Mouse (Mus musculus) heart, postnatal 0 days (tissue): Measurements from ENCODE around the gene Cdk5rap1. TPM values are rescaled to one million over a fixed set of nuclear protein-coding genes. Genes with fewer than 3 reads are reported as not detected.
A peak's percentile ranks its signal among the peaks of the same experiment; 100 is the strongest.

Source experiments
- ATAC-seq: fragments of 200-750 bp; cut with Nextera tagmentation; 2 replicates; pipeline ENCODE4 v1.8.0; 2017; ENCODE audit warnings: low read depth, moderate number of reproducible peaks, moderate library complexity; ENCODE audit not compliant: insufficient read depth
- DNase-seq: peaks from one replicate; pipeline ENCODE4 v3.0.0-alpha.2; 2016; ENCODE audit warnings: low spot score
- H3K27ac ChIP-seq: fragments of 300-500 bp; sonication (generic); 2 replicates; pipeline ENCODE4 v1.5.1; 2014; ENCODE audit warnings: low read depth, mild to moderate bottlenecking
- H3K27me3 ChIP-seq: fragments of 300-500 bp; sonication (generic); 2 replicates; pipeline ENCODE4 v1.6.1; 2014; ENCODE audit warnings: low read length, mixed read lengths; ENCODE audit not compliant: control insufficient read depth, insufficient read depth
- H3K36me3 ChIP-seq: fragments of 300-500 bp; sonication (generic); replicated peaks from 2 replicates; pipeline ENCODE4 v1.6.1; 2014; ENCODE audit warnings: low read length, mixed read lengths; ENCODE audit not compliant: control insufficient read depth, insufficient read depth
- H3K4me1 ChIP-seq: fragments of 300-500 bp; sonication (generic); 2 replicates; pipeline ENCODE4 v1.6.1; 2014; ENCODE audit warnings: antibody characterized with exemption; ENCODE audit not compliant: control insufficient read depth, insufficient read depth
- H3K4me2 ChIP-seq: fragments of 300-500 bp; sonication (generic); 2 replicates; pipeline ENCODE4 v1.6.1; 2014; ENCODE audit warnings: low read depth, mild to moderate bottlenecking, low read length, moderate library complexity
- H3K4me3 ChIP-seq: fragments of 300-500 bp; sonication (generic); 2 replicates; pipeline ENCODE4 v1.5.1; 2014; ENCODE audit warnings: low read depth, low read length
- H3K9ac ChIP-seq: fragments of 300-500 bp; sonication (generic); replicated peaks from 2 replicates; pipeline ENCODE4 v1.6.1; 2014; ENCODE audit warnings: low read depth, low read length, mixed read lengths
- H3K9me3 ChIP-seq: fragments of 300-500 bp; sonication (generic); replicated peaks from 2 replicates; pipeline ENCODE4 v1.6.1; 2016; ENCODE audit warnings: low read length; ENCODE audit not compliant: control insufficient read depth
- CTCF ChIP-seq: IDR thresholded peaks from 2 replicates; pipeline ENCODE4 v1.5.1; 2016; ENCODE audit warnings: antibody characterized with exemption, control low read depth, low read depth
- EP300 ChIP-seq: IDR thresholded peaks from 2 replicates; pipeline ENCODE4 v1.6.1; 2016; ENCODE audit warnings: antibody characterized with exemption, low read depth
- WGBS: fragments of 180-500 bp; shearing (Covaris S2); extraction: QIAGEN DNeasy Blood & Tissue Kit; methylation state at CpG from one replicate; pipeline ENCODE4 v1.1.7; 2014; 5-methylcytosine and 5-hydroxymethylcytosine counted together
- polyA plus RNA-seq: library from polyadenylated mRNA; unstranded; fragments of >200 nt; fragmentation: Nextera tagmentation; extraction: Ambion mirVana; gene quantifications from 2 replicates; pipeline ENCODE4 v1.2.1, GENCODE M21; 2015
- total RNA-seq: library from RNA; depleted of rRNA; stranded (reverse); fragments of >200 nt; gene quantifications from 2 replicates; pipeline ENCODE4 v1.2.3, GENCODE M21; 2014; ENCODE audit warnings: low replicate concordance

Cdk5rap1 gene
- total and polyA plus RNA-seq, 2 experiments from 2014 or later, result 24.9 to 32.7 TPM

DNA sequence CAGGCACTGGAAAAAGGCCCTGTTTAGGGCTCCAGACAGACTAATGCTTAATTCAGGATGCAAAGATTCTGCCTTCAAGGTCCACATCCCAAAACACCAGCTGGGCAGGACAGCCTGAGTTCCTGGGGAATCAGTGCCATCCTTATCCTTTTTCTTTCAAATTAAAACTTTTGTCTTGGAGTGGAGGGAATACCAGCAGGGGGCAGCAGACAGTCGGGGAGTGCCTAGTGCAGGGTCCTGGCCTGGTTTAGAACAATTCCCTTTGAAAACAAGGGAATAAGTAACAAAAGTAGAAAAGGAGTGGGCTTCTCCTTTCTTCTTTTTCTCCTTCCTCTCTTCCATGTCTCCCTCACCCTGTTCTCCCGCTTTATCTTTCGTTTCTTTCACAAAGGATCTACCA, 44.3 kb upstream of the Cdk5rap1 start:
- 0 out of 2 replicates have a peak, but pooled peaks have one; percentile 20 for ATAC-seq
- H3K27me3 ChIP-seq, result no peaks in the 10 kb centered on the region
- peak; percentile 61 for DNase-seq
- no peaks in the 10 kb centered on the region for H3K9me3 ChIP-seq
- no peak overlapping the region for H3K9ac ChIP-seq
- H3K36me3 ChIP-seq, result no peaks in the 10 kb centered on the region
- H3K27ac ChIP-seq, result no peak overlapping the region
- TF ChIP-seq CTCF (peak; percentile 88), EP300 (no peak)
- 16% methylated on average over 3 of the region's 3 CpGs for WGBS
- no peak overlapping the region for H3K4me3 ChIP-seq
- H3K4me2 ChIP-seq, result no peak overlapping the region
- H3K4me1 ChIP-seq, result no peaks in the 10 kb centered on the region

DNA sequence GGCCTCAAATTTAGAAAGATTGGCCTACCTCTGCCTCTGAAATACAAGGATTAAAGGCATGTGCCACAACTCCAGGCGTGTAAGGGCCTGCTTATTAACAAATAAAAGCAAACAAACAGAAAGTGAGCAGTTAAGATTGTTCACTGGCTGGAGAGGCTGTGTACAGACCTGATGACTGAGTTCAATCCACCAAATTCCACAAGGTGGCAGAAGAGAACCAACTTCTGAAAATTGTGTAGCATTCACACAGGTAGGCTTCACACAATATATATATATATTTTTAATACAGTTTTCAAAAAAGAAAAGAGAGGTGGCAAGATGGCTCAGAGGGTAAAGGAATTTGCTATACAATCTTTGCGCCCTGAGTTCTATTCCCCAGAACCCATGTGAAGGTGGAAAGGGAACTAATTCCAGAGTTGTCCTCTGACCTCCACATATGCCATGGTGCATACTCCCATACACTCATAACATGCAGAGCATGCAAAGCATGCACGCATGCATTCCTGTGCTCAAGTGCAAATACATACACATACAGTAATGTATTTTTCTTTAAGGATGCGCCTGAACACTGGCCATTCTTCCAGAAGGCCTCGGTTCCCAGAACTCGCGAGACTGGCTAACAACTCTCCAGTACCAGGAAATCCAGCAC, 39.3 kb upstream of the Cdk5rap1 start:
- H3K9ac ChIP-seq, result no peak overlapping the region
- TF ChIP-seq CTCF, result peak; percentile 59
- no peak for TF ChIP-seq EP300
- no peaks in the 10 kb centered on the region for H3K9me3 ChIP-seq
- 66% methylated on average over 7 of the region's 7 CpGs for WGBS
- ATAC-seq (no peak), DNase-seq (peak; percentile 60)
- no peaks in the 10 kb centered on the region for H3K36me3 ChIP-seq
- H3K4me1 ChIP-seq, result peaks cover 10% of the 10 kb centered on the region; the same call in 1 of the 2 replicates
- no peaks in the 10 kb centered on the region for H3K27me3 ChIP-seq
- H3K27ac ChIP-seq, result no peak overlapping the region
- no peak overlapping the region for H3K4me2 ChIP-seq
- no peak overlapping the region for H3K4me3 ChIP-seq

DNA sequence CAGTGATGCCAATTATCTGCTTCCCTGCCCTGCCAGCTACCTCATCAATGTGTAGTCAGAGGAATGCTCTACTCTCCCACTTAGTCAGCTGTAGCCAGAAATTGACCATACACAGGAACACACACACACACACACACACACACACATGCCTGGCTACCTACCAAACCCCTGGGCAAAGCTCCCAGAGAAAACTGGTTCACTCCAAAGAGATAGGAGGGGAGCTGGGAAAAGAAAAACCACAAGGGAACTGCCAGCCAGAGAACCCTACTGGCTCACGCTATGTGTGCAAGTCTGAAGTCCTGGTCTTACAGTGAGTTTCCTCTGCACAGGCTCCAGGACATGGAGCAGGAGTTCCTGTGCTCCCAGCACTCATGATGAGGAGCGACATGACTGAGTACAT, 37.5 kb upstream of the Cdk5rap1 start:
- TF ChIP-seq CTCF, result peak; percentile 19; the same call in 1 of the 2 replicates
- TF ChIP-seq EP300, result 0 out of 2 replicates have a peak, but pooled peaks have one; percentile 58
- DNase-seq (peak; percentile 82), ATAC-seq (peak; percentile 52)
- Histone ChIP-seq H3K27me3 (no peaks in the 10 kb centered on the region), H3K4me3 (no peak overlapping the region), H3K9ac (no peak overlapping the region), H3K27ac (peak overlapping the region; percentile 70), H3K4me1 (peaks cover 16% of the 10 kb centered on the region; the same call in 1 of the 2 replicates), H3K4me2 (no peak overlapping the region), H3K36me3 (no peaks in the 10 kb centered on the region), H3K9me3 (no peaks in the 10 kb centered on the region)
- WGBS, result 32% methylated on average over 2 of the region's 2 CpGs

DNA sequence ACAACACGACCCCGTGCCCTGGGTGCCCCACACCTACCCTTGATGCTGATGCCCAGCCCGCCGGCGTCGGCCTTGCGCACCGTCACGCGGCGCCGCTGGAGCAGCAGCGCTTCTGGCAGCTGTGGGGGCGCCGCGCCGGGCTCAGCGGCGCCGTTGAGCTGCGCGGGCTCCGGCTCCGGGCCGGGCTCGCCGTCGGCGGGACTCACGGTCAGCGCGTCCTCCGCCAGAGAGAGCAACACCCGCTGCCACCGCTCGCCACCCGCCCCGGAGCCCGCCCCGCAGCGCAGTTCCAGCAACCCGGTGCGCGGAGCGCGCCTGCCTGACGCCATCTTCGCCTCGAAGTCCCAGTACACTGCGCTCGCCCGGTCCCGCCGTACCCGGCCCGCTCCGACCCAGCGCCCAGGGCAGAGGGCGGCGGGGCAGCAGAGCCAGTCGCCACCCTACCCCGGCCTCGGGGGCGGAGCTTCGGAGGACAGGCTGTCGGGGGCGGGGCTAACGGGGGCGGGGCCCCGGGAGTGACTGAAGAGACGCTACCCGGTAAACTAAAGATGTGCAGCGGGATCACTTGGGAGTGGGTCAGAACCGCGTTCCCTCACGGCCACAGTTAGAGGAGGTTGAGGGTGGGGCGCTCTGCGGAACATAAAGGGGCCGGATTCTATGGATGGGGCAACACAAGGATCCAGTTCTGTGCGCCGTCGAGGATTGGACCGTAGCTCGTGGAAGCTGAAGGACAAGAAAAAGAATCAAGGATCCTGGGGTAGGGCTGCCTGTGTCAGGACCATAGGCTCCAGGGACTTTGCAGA, 35.0 kb upstream of the Cdk5rap1 start, which contains the start of gene Snta1:
TSS of gene Snta1 (minus strand) at position 457 of the 803 bp plus-strand sequence.
- WGBS, result 2% methylated on average over 80 of the region's 84 CpGs
- peak within 1 kb of the TSS; percentile 79 for H3K4me3 ChIP-seq
- peak within 1 kb of the TSS; percentile 82 for H3K9ac ChIP-seq
- H3K27ac ChIP-seq, result peak within 1 kb of the TSS; percentile 93
- H3K36me3 ChIP-seq, result no peaks in the 10 kb centered on the region
- peak; percentile 86 for ATAC-seq
- TF ChIP-seq EP300, result no peak
- 0 out of 2 replicates have a peak, but pooled peaks have one; percentile 1 for TF ChIP-seq CTCF
- H3K27me3 ChIP-seq, result no peaks in the 10 kb centered on the region
- peaks cover 30% of the 10 kb centered on the region; the same call in 1 of the 2 replicates for H3K4me1 ChIP-seq
- peak within 1 kb of the TSS; percentile 74 for H3K4me2 ChIP-seq
- H3K9me3 ChIP-seq, result no peaks in the 10 kb centered on the region
- DNase-seq, result peak; percentile 86

DNA sequence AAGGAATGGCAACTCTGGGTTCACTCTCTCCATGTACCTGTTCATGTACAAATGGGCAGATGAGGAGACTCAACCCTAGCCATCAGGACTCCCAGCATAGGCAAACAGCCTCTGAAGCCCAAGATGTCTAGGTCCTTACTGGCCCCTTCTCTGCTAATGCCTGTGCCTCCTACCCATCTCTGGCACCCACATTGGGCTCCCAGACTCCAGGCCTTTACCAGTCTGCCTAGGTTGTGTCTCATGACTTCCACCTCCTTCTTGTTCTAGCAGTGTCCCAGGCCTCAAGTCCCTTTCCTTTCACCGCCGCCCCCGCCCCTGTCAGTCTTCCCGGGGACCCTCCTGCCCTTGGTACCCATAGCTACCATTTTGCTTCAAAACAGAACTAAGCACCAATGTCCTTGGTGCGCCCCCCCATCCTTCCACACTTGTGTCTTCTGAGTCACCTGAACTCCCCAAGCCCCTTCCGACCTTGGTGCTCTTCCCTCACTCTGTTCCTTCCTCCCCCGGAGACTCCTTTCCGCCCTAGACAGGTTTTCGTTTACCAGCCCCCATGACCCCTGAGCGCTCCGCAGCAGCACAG, 34.3 kb upstream of the Cdk5rap1 start:
- TF ChIP-seq CTCF (no peak), EP300 (no peak)
- Histone ChIP-seq H3K9ac (peak overlapping the region; percentile 82), H3K4me2 (peak overlapping the region; percentile 74), H3K36me3 (no peaks in the 10 kb centered on the region), H3K9me3 (no peaks in the 10 kb centered on the region), H3K27me3 (no peaks in the 10 kb centered on the region), H3K4me1 (peaks cover 35% of the 10 kb centered on the region), H3K4me3 (peak overlapping the region; percentile 79), H3K27ac (peak overlapping the region; percentile 93)
- DNase-seq (no peak), ATAC-seq (no peak)
- WGBS, result 16% methylated on average over 11 of the region's 11 CpGs
